Mouse (Mus musculus): ENCODE data around the gene Tjp2.
"Not testable (repeated sequence)": the region's sequence is repeated elsewhere in the genome, so short reads cannot be mapped to it uniquely, and the experiment has no call there.

The Tjp2 gene

GRCm38 (mm10) chr19:24220795-24221445, 3.9 kb downstream of the Tjp2 start:
- DNase-seq (ENCODE audit: low spot score) = no peak

- no peak for DNase-seq (ENCODE audit: low spot score)
These were observed 5.8 kb downstream of the Tjp2 start for GRCm38 (mm10) chr19:24219011-24219410.

- DNase-seq (ENCODE audit: low spot score) = no peak
These were observed 6.5 kb downstream of the Tjp2 start for GRCm38 (mm10) chr19:24218291-24218690.

GRCm38 (mm10) chr19:24217851-24218250, 7.0 kb downstream of the Tjp2 start:
- no peak for DNase-seq (ENCODE audit: low spot score)

GRCm38 (mm10) chr19:24216771-24217170, 8.1 kb downstream of the Tjp2 start:
- no peak for DNase-seq (ENCODE audit: low spot score)

GRCm38 (mm10) chr19:24214939-24215338, 9.9 kb downstream of the Tjp2 start:
- no peak for DNase-seq (ENCODE audit: low spot score)

- no peak for DNase-seq (ENCODE audit: low spot score)
These were observed 11.5 kb downstream of the Tjp2 start for GRCm38 (mm10) chr19:24213299-24213698.

GRCm38 (mm10) chr19:24212552-24213249, 12.1 kb downstream of the Tjp2 start:
- no peak for DNase-seq (ENCODE audit: low spot score)

GRCm38 (mm10) chr19:24211168-24211567, 13.7 kb downstream of the Tjp2 start:
- no peak for DNase-seq (ENCODE audit: low spot score)

- no peak for DNase-seq (ENCODE audit: low spot score)
These were observed 15.3 kb downstream of the Tjp2 start for GRCm38 (mm10) chr19:24209516-24209915.

GRCm38 (mm10) chr19:24207967-24208366, 16.9 kb downstream of the Tjp2 start:
- DNase-seq (ENCODE audit: low spot score) = no peak

- DNase-seq (ENCODE audit: low spot score) = no peak
These were observed 19.8 kb downstream of the Tjp2 start for GRCm38 (mm10) chr19:24205001-24205400.

- no peak for DNase-seq (ENCODE audit: low spot score)
These were observed 23.0 kb downstream of the Tjp2 start for GRCm38 (mm10) chr19:24201848-24202247.

GRCm38 (mm10) chr19:24200566-24200965, 24.3 kb downstream of the Tjp2 start:
- DNase-seq (ENCODE audit: low spot score) = no peak

GRCm38 (mm10) chr19:24198676-24199303, 26.0 kb downstream of the Tjp2 start:
- no peak for DNase-seq (ENCODE audit: low spot score)

- DNase-seq (ENCODE audit: low spot score) = no peak
These were observed 27.5 kb downstream of the Tjp2 start for GRCm38 (mm10) chr19:24197338-24197737.

- DNase-seq (ENCODE audit: low spot score) = no peak
These were observed 29.6 kb downstream of the Tjp2 start for GRCm38 (mm10) chr19:24195224-24195623.

GRCm38 (mm10) chr19:24194216-24194615, 30.6 kb downstream of the Tjp2 start:
- no peak for DNase-seq (ENCODE audit: low spot score)

- DNase-seq (ENCODE audit: low spot score) = no peak
These were observed 31.9 kb downstream of the Tjp2 start for GRCm38 (mm10) chr19:24192946-24193345.

GRCm38 (mm10) chr19:24187791-24188190, 37.0 kb downstream of the Tjp2 start:
- DNase-seq (ENCODE audit: low spot score) = no peak

GRCm38 (mm10) chr19:24187358-24187757, 37.5 kb downstream of the Tjp2 start:
- DNase-seq (ENCODE audit: low spot score) = not testable (repeated sequence)

GRCm38 (mm10) chr19:24183680-24184235, 41.1 kb downstream of the Tjp2 start:
- DNase-seq (ENCODE audit: low spot score) = no peak

- DNase-seq (ENCODE audit: low spot score) = no peak
These were observed 44.4 kb downstream of the Tjp2 start for GRCm38 (mm10) chr19:24180415-24180814.
